Mouse (Mus musculus) heart, adult 2 months (tissue): Measurements from ENCODE around the gene Fxn. TPM values are rescaled to one million over a fixed set of nuclear protein-coding genes. Genes with fewer than 3 reads are reported as not detected.

Experiments used
- DNase-seq, 2 experiments: peaks; one replicate each; pipeline ENCODE4 v3.0.0; 2021
- H3K27ac ChIP-seq: fragments of 200-600 bp; 2 replicates; pipeline ENCODE4 v1.8.1; 2022
- H3K27me3 ChIP-seq: fragments of 200-500 bp; 2 replicates; pipeline ENCODE4 v1.6.1; 2012; ENCODE audit warnings: mild to moderate bottlenecking, low read length, inconsistent platforms, mixed read lengths; ENCODE audit not compliant: control insufficient read depth, insufficient read depth
- H3K36me3 ChIP-seq: fragments of 200-500 bp; 2 replicates; pipeline ENCODE4 v1.6.1; 2012; ENCODE audit warnings: low read length, inconsistent platforms; ENCODE audit not compliant: control insufficient read depth, insufficient read depth
- H3K4me1 ChIP-seq: fragments of 200-500 bp; 2 replicates; pipeline ENCODE4 v1.6.1; 2011; ENCODE audit warnings: low read length; ENCODE audit not compliant: control insufficient read depth, insufficient read depth
- H3K4me3 ChIP-seq: fragments of 200-600 bp; 2 replicates; pipeline ENCODE4 v1.8.1; 2022
- H3K79me2 ChIP-seq: fragments of 200-500 bp; replicated peaks from 2 replicates; pipeline ENCODE4 v1.6.1; 2012; ENCODE audit warnings: mild to moderate bottlenecking, inconsistent platforms, low read length, moderate library complexity, mixed read lengths; ENCODE audit not compliant: control insufficient read depth, insufficient read depth
- H3K9ac ChIP-seq: fragments of 200-500 bp; 2 replicates; pipeline ENCODE4 v1.6.1; 2012; ENCODE audit warnings: low read depth, mild to moderate bottlenecking, control low read depth, inconsistent platforms, low read length, mixed read lengths
- CTCF ChIP-seq: fragments of 200-600 bp; IDR thresholded peaks from 2 replicates; pipeline ENCODE4 v1.8.1; 2022; ENCODE audit warnings: antibody characterized with exemption, mild to moderate bottlenecking, moderate library complexity
- EP300 ChIP-seq: fragments of 200-500 bp; IDR thresholded peaks from 2 replicates; pipeline ENCODE4 v1.6.1; 2011; ENCODE audit warnings: low read depth, low read length, control low read depth; ENCODE audit not compliant: insufficient read depth
- POLR2A ChIP-seq: fragments of 200-500 bp; IDR thresholded peaks from 2 replicates; pipeline ENCODE4 v1.6.1; 2011; ENCODE audit warnings: mild to moderate bottlenecking, low read depth, low read length, control low read depth; ENCODE audit not compliant: insufficient read depth
- WGBS: fragments of 180-500 bp; shearing (Covaris S2); methylation state at CpG from one replicate; pipeline ENCODE4 v1.1.7; 2018; 5-methylcytosine and 5-hydroxymethylcytosine counted together
- intact Hi-C: fragments of 180-260 bp; cut with DNase I; formaldehyde crosslinking; loops from one replicate; pipeline ENCODE4 v1.15.1; 2025
- polyA plus RNA-seq: library from polyadenylated mRNA; depleted of rRNA; stranded (reverse); fragments of >200 nt; gene quantifications from 2 replicates; pipeline ENCODE4 v1.2.3, GENCODE M21; 2012
- total RNA-seq, 2 experiments: library from RNA; stranded (reverse); gene quantifications; 2 replicates each; pipeline ENCODE4 v1.2.3; 2021

Fxn gene
- total and polyA plus RNA-seq, 3 experiments, result 26.6 to 33.0 (median 28.3) TPM

- peaks cover 2% of the 10 kb centered on the region; the same call in 1 of the 2 replicates for H3K4me1 ChIP-seq
- peak in 1 of 2 experiments; percentile 61 for DNase-seq
- peak overlapping the region; percentile 74 for H3K27ac ChIP-seq
Measured at GRCm38 (mm10) chr19:24321900-24322311, 41.5 kb upstream of the Fxn start.

GRCm38 (mm10) chr19:24321211-24321899 lies 41.0 kb upstream of the Fxn start:
- Histone ChIP-seq H3K36me3 (peaks cover 3% of the 10 kb centered on the region), H3K27ac (peak overlapping the region; percentile 74), H3K4me3 (no peak overlapping the region), H3K79me2 (no peaks in the 10 kb centered on the region), H3K27me3 (no peaks in the 10 kb centered on the region), H3K4me1 (peaks cover 2% of the 10 kb centered on the region; the same call in 1 of the 2 replicates), H3K9ac (no peak overlapping the region)
- intact Hi-C loops, result no loop called here
- no peak for TF ChIP-seq EP300
- TF ChIP-seq POLR2A, result no peak
- 79% methylated on average over 6 of the region's 6 CpGs for WGBS
- DNase-seq, result no peak

More at GRCm38 (mm10) chr19:24321900-24322311, 41.5 kb upstream of the Fxn start:
- Histone ChIP-seq H3K4me3 (no peak overlapping the region), H3K9ac (no peak overlapping the region), H3K36me3 (peaks cover 2% of the 10 kb centered on the region; the same call in 1 of the 2 replicates), H3K79me2 (no peaks in the 10 kb centered on the region), H3K27me3 (no peaks in the 10 kb centered on the region)
- TF ChIP-seq POLR2A (no peak), EP300 (0 out of 2 replicates have a peak, but pooled peaks have one; percentile 57)
- intact Hi-C loops, result loop anchor here (2.0 kb wide), 1 partner anchor 19 kb away; no protein-coding TSS in a partner anchor
- 52% methylated on average over 8 of the region's 8 CpGs for WGBS

- H3K9ac ChIP-seq, result no peak overlapping the region
- intact Hi-C loops, result no loop called here
- WGBS, result 73% methylated on average over 10 of the region's 10 CpGs
Measured at GRCm38 (mm10) chr19:24318172-24318571, 37.8 kb upstream of the Fxn start.

GRCm38 (mm10) chr19:24317731-24318130 lies 37.3 kb upstream of the Fxn start:
- Histone ChIP-seq H3K79me2 (no peaks in the 10 kb centered on the region), H3K27me3 (no peaks in the 10 kb centered on the region), H3K4me1 (peaks cover 2% of the 10 kb centered on the region; the same call in 1 of the 2 replicates), H3K27ac (no peak overlapping the region), H3K9ac (no peak overlapping the region), H3K4me3 (no peak overlapping the region), H3K36me3 (peaks cover 5% of the 10 kb centered on the region)
- no peak for DNase-seq
- TF ChIP-seq POLR2A, result no peak
- no peak for TF ChIP-seq CTCF
- no peak for TF ChIP-seq EP300
- intact Hi-C loops, result no loop called here
- 87% methylated on average over 2 of the region's 2 CpGs for WGBS

More at GRCm38 (mm10) chr19:24318172-24318571, 37.8 kb upstream of the Fxn start:
- H3K36me3 ChIP-seq, result peaks cover 5% of the 10 kb centered on the region
- no peaks in the 10 kb centered on the region for H3K79me2 ChIP-seq
- DNase-seq, result no peak
- H3K27me3 ChIP-seq, result no peaks in the 10 kb centered on the region
- H3K4me3 ChIP-seq, result no peak overlapping the region
- H3K27ac ChIP-seq, result no peak overlapping the region
- TF ChIP-seq EP300, result no peak
- peaks cover 2% of the 10 kb centered on the region; the same call in 1 of the 2 replicates for H3K4me1 ChIP-seq

- TF ChIP-seq CTCF (no peak), POLR2A (no peak), EP300 (no peak)
- H3K27ac ChIP-seq, result no peak overlapping the region
- 61% methylated on average over 15 of the region's 15 CpGs for WGBS
- intact Hi-C loops, result no loop called here
- no peaks in the 10 kb centered on the region for H3K79me2 ChIP-seq
- no peak for DNase-seq
- H3K9ac ChIP-seq, result no peak overlapping the region
- no peak overlapping the region for H3K4me3 ChIP-seq
- H3K36me3 ChIP-seq, result peaks cover 5% of the 10 kb centered on the region
- no peaks in the 10 kb centered on the region for H3K27me3 ChIP-seq
- peaks cover 4% of the 10 kb centered on the region; the same call in 1 of the 2 replicates for H3K4me1 ChIP-seq
Measured at GRCm38 (mm10) chr19:24317038-24317591, 36.7 kb upstream of the Fxn start.

GRCm38 (mm10) chr19:24316060-24316725 lies 35.8 kb upstream of the Fxn start:
- WGBS, result 78% methylated on average over 9 of the region's 9 CpGs
- H3K79me2 ChIP-seq, result no peaks in the 10 kb centered on the region
- H3K27ac ChIP-seq, result no peak overlapping the region
- H3K36me3 ChIP-seq, result peaks cover 5% of the 10 kb centered on the region
- H3K9ac ChIP-seq, result no peak overlapping the region
- no peaks in the 10 kb centered on the region for H3K27me3 ChIP-seq
- H3K4me1 ChIP-seq, result peaks cover 5% of the 10 kb centered on the region; the same call in 1 of the 2 replicates
- H3K4me3 ChIP-seq, result no peak overlapping the region
- DNase-seq, result no peak
- intact Hi-C loops, result no loop called here
- TF ChIP-seq CTCF, result no peak
- TF ChIP-seq POLR2A, result no peak
- TF ChIP-seq EP300, result no peak
